Mouse (Mus musculus): ENCODE results near the gene Upk2. TPM values are rescaled to one million over a fixed set of nuclear protein-coding genes. Genes with fewer than 3 reads are reported as not detected.

Upk2 gene
- polyA plus RNA-seq, 1 experiment, result 1.4 TPM

DNA sequence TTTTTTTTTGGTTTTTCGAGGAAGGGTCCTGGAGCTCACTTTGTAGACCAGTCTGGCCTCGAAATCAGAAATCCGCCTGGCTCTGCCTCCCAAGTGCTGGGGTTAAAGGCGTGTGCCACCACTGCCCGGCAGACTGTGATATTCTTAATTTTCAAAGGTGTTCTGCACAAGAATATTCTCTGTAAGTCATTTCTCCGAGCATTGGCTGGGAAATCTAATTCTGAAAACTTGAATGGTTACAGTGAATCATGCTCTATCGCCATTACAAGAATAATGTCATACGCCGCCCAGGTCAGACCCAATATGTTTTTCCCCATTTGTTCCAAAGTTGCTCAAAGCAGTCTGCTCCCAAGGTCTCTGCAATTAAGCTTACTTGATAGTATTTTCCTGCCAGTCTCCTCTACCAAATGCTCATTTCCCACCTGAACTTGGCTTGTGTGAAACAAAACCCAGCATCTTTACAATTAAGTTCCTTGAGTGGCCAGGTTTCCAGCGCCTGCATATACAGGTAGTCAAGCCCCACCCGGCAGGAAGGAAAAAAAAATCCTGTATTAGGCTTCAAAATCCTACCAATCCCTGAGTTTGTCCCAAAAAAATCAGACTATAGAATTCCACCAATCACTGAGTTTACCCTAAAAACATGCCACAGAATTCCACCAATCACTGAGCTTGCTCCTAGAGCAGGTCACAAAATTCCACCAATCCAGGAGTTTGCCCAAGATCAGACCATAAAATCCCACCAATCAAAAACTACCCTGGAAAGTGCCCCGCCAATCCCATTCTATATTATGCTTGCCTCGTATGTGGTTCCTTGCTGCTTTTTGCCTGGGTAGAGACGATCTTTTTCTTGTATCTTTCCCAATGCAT is 36.0 kb downstream of the Upk2 start, which contains the start of gene Ccdc84:
Gene Ccdc84, minus strand, starts transcription at position 51 of the 867 bp plus-strand sequence.
- H3K27ac ChIP-seq (ENCODE audit: control insufficient read depth, insufficient read depth, low read length), result peak within 1 kb of the TSS; percentile 63; the same call in 1 of the 2 replicates
- TF ChIP-seq POLR2A (IDR thresholded peaks at IDR 0.05; ENCODE audit: control insufficient read depth, extremely low read depth, insufficient read depth, low read length, poor library complexity), result no peak
- DNase-seq, result no peak
- 71% methylated on average over 14 of the region's 14 CpGs for WGBS
- H3K36me3 ChIP-seq (ENCODE audit: control insufficient read depth, insufficient read depth, low read length), result no peaks in the 10 kb centered on the region
- H3K4me1 ChIP-seq (replicated peaks; ENCODE audit: control insufficient read depth, insufficient read depth, low read length), result peaks cover 6% of the 10 kb centered on the region
- no peaks in the 10 kb centered on the region for H3K27me3 ChIP-seq (ENCODE audit: control insufficient read depth, insufficient read depth, low read length)
- peak within 1 kb of the TSS; percentile 84 for H3K4me3 ChIP-seq (ENCODE audit: control insufficient read depth, insufficient read depth, low read length)

DNA sequence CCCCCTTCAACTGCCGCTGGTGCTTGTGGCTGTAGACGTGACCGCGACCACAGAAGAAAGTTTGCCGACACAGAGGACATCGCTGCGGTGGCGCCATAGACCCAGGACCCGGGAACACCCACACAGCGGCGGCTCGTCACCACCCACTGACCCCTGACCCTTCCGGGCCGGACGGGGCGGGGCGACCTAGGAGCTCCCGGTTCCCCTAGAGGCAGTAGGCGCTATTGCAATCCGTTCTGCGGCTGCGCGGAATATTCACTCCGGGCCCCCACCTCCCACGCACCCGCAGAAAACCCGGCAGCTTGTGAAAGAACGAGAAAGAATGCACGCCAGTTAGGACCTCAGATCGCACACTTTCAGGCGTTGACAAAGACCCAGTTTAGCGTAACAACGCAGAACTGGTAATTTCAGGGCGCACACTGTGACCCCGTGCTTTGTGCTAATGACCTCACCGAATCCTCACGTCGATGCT is 36.8 kb downstream of the Upk2 start:
- DNase-seq, result peak; percentile 92
- WGBS, result under 1% methylated on average over 38 of the region's 38 CpGs

DNA sequence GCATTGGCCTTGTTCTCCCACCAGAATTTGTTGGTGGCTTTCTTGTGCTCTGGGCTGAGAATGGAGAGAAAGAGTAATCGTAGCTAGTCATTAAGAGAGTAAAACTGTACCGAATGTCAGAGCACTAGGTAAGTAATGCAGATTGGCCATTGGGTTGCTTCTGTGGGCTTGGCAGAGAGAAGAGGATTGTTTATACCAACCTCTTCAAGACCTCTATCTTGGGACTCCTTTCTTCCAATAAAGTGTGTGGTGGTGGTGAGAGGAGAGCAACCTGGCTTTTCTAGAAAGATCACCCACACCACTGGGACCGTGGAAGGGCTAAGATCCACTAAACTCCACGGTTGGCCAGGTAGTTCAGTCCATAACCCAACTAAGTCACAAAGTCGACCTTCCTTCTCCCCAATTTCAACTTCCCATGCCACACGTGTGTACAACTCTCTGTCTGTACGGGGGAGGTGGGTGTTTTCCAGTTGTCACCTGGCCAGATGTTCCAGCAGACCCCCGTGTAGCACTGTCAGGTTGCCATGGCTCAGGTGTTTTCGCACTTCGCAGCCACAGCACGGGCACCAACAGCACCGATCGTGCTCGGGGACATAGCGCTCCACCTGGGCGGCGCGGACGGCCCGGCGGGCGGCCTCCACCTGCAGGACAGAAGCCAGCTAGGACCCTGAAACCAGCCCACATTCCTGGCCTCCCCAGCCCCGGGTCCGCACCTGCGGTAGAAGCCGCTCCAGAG is 37.5 kb downstream of the Upk2 start:
- 6% methylated on average over 26 of the region's 26 CpGs for whole genome bisulfite sequencing
- Histone ChIP-seq H3K27ac (ENCODE audit: control insufficient read depth, insufficient read depth, low read length) (no peak overlapping the region), H3K36me3 (ENCODE audit: control insufficient read depth, insufficient read depth, low read length) (peaks cover 7% of the 10 kb centered on the region; the same call in 1 of the 2 replicates), H3K4me3 (ENCODE audit: control insufficient read depth, insufficient read depth, low read length) (peak overlapping the region; percentile 84), H3K4me1 (replicated peaks; ENCODE audit: control insufficient read depth, insufficient read depth, low read length) (peaks cover 11% of the 10 kb centered on the region), H3K27me3 (ENCODE audit: control insufficient read depth, insufficient read depth, low read length) (no peaks in the 10 kb centered on the region)
- TF ChIP-seq CTCF (IDR thresholded peaks at IDR 0.05; ENCODE audit: borderline replicate concordance, control insufficient read depth, extremely low read depth, insufficient read depth, low read length, poor library complexity) (no peak), POLR2A (IDR thresholded peaks at IDR 0.05; ENCODE audit: control insufficient read depth, extremely low read depth, insufficient read depth, low read length, poor library complexity) (no peak)
- DNase-seq, result no peak

More for the DNA sequence above, 36.8 kb downstream of the Upk2 start:
- peak; percentile 87 for TF ChIP-seq CTCF (IDR thresholded peaks at IDR 0.05; ENCODE audit: borderline replicate concordance, control insufficient read depth, extremely low read depth, insufficient read depth, low read length, poor library complexity)
- TF ChIP-seq POLR2A (IDR thresholded peaks at IDR 0.05; ENCODE audit: control insufficient read depth, extremely low read depth, insufficient read depth, low read length, poor library complexity), result no peak
- peak overlapping the region; percentile 63; the same call in 1 of the 2 replicates for H3K27ac ChIP-seq (ENCODE audit: control insufficient read depth, insufficient read depth, low read length)
- H3K4me1 ChIP-seq (replicated peaks; ENCODE audit: control insufficient read depth, insufficient read depth, low read length), result peaks cover 9% of the 10 kb centered on the region
- H3K36me3 ChIP-seq (ENCODE audit: control insufficient read depth, insufficient read depth, low read length), result peaks cover 4% of the 10 kb centered on the region; the same call in 1 of the 2 replicates
- H3K27me3 ChIP-seq (ENCODE audit: control insufficient read depth, insufficient read depth, low read length), result no peaks in the 10 kb centered on the region
- H3K4me3 ChIP-seq (ENCODE audit: control insufficient read depth, insufficient read depth, low read length), result peak overlapping the region; percentile 84

DNA sequence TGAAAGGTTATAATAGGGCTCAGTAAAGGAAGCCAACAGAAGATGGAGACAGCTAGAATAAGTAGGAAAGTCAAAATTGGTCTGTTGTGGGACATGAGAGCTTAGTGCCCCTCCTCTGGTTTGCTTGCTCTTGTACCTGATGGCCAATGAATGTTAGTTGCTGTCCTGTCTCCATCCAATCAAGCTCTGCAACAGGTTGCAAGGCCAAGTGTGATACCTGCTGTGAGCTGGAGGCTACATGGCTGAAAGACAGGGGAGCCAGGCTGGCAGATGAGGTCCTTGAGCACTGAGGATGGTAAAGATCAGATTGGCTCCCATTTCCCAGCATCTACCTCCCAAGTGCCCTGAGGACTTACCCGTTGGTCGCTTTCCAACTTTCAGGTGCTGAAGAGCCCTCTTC is 42.0 kb downstream of the Upk2 start:
- no peak for DNase-seq
- WGBS, result 93% methylated on average over 2 of the region's 2 CpGs
- Histone ChIP-seq H3K4me1 (replicated peaks; ENCODE audit: control insufficient read depth, insufficient read depth, low read length) (peaks cover 13% of the 10 kb centered on the region), H3K4me3 (ENCODE audit: control insufficient read depth, insufficient read depth, low read length) (no peak overlapping the region), H3K27me3 (ENCODE audit: control insufficient read depth, insufficient read depth, low read length) (no peaks in the 10 kb centered on the region), H3K36me3 (ENCODE audit: control insufficient read depth, insufficient read depth, low read length) (peaks cover 26% of the 10 kb centered on the region), H3K27ac (ENCODE audit: control insufficient read depth, insufficient read depth, low read length) (no peak overlapping the region)
- TF ChIP-seq CTCF (IDR thresholded peaks at IDR 0.05; ENCODE audit: borderline replicate concordance, control insufficient read depth, extremely low read depth, insufficient read depth, low read length, poor library complexity), result no peak
- no peak for TF ChIP-seq POLR2A (IDR thresholded peaks at IDR 0.05; ENCODE audit: control insufficient read depth, extremely low read depth, insufficient read depth, low read length, poor library complexity)

DNA sequence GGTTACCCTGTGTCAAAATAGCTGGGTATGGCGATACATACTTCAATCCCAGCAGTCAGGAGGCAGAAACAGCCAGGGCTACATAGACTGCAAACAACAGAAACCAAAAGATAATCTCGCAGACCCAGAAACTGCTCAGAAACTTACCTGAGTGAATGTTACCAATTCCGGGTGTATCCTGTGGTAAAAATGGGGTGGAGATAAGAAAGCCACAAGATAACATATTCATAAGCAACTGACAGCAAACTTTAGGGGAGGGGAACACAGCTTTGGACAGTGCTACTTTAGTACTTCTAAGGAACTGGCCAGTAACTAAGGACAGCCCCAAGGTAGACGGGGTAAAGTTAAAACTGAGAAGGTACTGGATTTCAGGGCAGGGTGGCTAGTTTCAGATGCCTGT is 42.5 kb downstream of the Upk2 start:
- DNase-seq, result no peak
- Histone ChIP-seq H3K27me3 (ENCODE audit: control insufficient read depth, insufficient read depth, low read length) (no peaks in the 10 kb centered on the region), H3K27ac (ENCODE audit: control insufficient read depth, insufficient read depth, low read length) (no peak overlapping the region), H3K36me3 (ENCODE audit: control insufficient read depth, insufficient read depth, low read length) (peaks cover 26% of the 10 kb centered on the region), H3K4me3 (ENCODE audit: control insufficient read depth, insufficient read depth, low read length) (no peak overlapping the region), H3K4me1 (replicated peaks; ENCODE audit: control insufficient read depth, insufficient read depth, low read length) (peaks cover 11% of the 10 kb centered on the region)
- TF ChIP-seq POLR2A (IDR thresholded peaks at IDR 0.05; ENCODE audit: control insufficient read depth, extremely low read depth, insufficient read depth, low read length, poor library complexity), result no peak
- no peak for TF ChIP-seq CTCF (IDR thresholded peaks at IDR 0.05; ENCODE audit: borderline replicate concordance, control insufficient read depth, extremely low read depth, insufficient read depth, low read length, poor library complexity)
- WGBS, result 58% methylated on average over 4 of the region's 4 CpGs

DNA sequence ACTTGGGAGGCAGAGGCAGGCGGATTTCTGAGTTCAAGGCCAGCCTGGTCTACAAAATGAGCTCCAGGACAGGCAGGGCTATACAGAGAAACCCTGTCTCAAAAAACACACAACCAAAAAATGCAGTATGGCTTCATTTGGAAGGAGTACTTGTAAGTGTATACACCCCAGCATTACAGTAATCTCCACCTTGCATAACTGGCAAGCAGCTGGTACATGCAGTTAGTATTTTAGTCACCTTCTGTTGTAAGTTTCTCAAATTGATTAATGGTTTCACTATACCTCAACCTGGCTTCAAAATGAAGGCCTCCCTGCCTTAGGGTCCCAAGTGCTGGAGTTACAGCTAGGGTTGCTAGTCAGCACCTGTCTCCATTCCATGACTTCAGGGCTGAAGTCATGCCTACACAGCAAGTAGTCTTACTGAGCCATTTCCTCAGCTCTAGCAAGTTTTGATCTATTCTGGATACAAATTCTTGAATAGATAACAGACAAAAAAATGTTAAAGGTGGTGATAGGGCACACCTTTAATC is 43.1 kb downstream of the Upk2 start:
- peaks cover 26% of the 10 kb centered on the region for H3K36me3 ChIP-seq (ENCODE audit: control insufficient read depth, insufficient read depth, low read length)
- no peaks in the 10 kb centered on the region for H3K27me3 ChIP-seq (ENCODE audit: control insufficient read depth, insufficient read depth, low read length)
- H3K4me1 ChIP-seq (replicated peaks; ENCODE audit: control insufficient read depth, insufficient read depth, low read length), result peaks cover 9% of the 10 kb centered on the region; the same call in 1 of the 2 replicates
- 92% methylated on average over 1 of the region's 1 CpGs for WGBS
- DNase-seq, result no peak
- no peak overlapping the region for H3K4me3 ChIP-seq (ENCODE audit: control insufficient read depth, insufficient read depth, low read length)
- TF ChIP-seq CTCF (IDR thresholded peaks at IDR 0.05; ENCODE audit: borderline replicate concordance, control insufficient read depth, extremely low read depth, insufficient read depth, low read length, poor library complexity) (no peak), POLR2A (IDR thresholded peaks at IDR 0.05; ENCODE audit: control insufficient read depth, extremely low read depth, insufficient read depth, low read length, poor library complexity) (no peak)
- H3K27ac ChIP-seq (ENCODE audit: control insufficient read depth, insufficient read depth, low read length), result no peak overlapping the region

All from thymus, adult 2 months (tissue).